Mouse (Mus musculus) limb, embryonic 14.5 days (tissue): ENCODE data around the gene Aspg. TPM values are rescaled to one million over a fixed set of nuclear protein-coding genes. Genes with fewer than 3 reads are reported as not detected.

Source experiments
- ATAC-seq: fragments of 200-750 bp; cut with Nextera tagmentation; 2 replicates; pipeline ENCODE4 v1.8.0; 2017; ENCODE audit warnings: low read depth, moderate number of reproducible peaks, moderate TSS enrichment; ENCODE audit not compliant: low FRiP score
- DNase-seq: peaks from one replicate; pipeline ENCODE4 v3.0.0-alpha.2; 2015; ENCODE audit warnings: low spot score
- H3K27ac ChIP-seq: fragments of 300-500 bp; sonication (generic); replicated peaks from 2 replicates; pipeline ENCODE4 v1.5.1; 2014; ENCODE audit warnings: low read depth, mild to moderate bottlenecking, low read length, moderate library complexity, mixed read lengths
- H3K27me3 ChIP-seq: fragments of 300-500 bp; sonication (generic); 2 replicates; pipeline ENCODE4 v1.6.1; 2014; ENCODE audit warnings: low read length, mixed read lengths; ENCODE audit not compliant: control insufficient read depth, insufficient read depth
- H3K36me3 ChIP-seq: fragments of 300-500 bp; sonication (generic); 2 replicates; pipeline ENCODE4 v1.6.1; 2014; ENCODE audit warnings: mild to moderate bottlenecking, low read length, moderate library complexity, mixed read lengths; ENCODE audit not compliant: control insufficient read depth, insufficient read depth
- H3K4me1 ChIP-seq: fragments of 300-500 bp; sonication (generic); 2 replicates; pipeline ENCODE4 v1.6.1; 2014; ENCODE audit warnings: antibody characterized with exemption, low read length, mixed read lengths; ENCODE audit not compliant: control insufficient read depth, insufficient read depth
- H3K4me2 ChIP-seq: fragments of 300-500 bp; sonication (generic); replicated peaks from 2 replicates; pipeline ENCODE4 v1.6.1; 2014; ENCODE audit warnings: low read depth, mild to moderate bottlenecking, low read length, moderate library complexity; ENCODE audit not compliant: severe bottlenecking
- H3K4me3 ChIP-seq: fragments of 300-500 bp; sonication (generic); replicated peaks from 2 replicates; pipeline ENCODE4 v1.5.1; 2014; ENCODE audit warnings: low read length
- H3K9ac ChIP-seq: fragments of 300-500 bp; sonication (generic); 2 replicates; pipeline ENCODE4 v1.6.1; 2014; ENCODE audit warnings: mild to moderate bottlenecking, low read depth, low read length, moderate library complexity; ENCODE audit not compliant: severe bottlenecking
- H3K9me3 ChIP-seq: fragments of 300-500 bp; sonication (generic); 2 replicates; pipeline ENCODE4 v1.6.1; 2016; ENCODE audit warnings: low read length; ENCODE audit not compliant: control insufficient read depth
- POLR2A ChIP-seq: fragments of 200-500 bp; IDR thresholded peaks from 2 replicates; pipeline ENCODE4 v1.8.0; 2012; ENCODE audit warnings: inconsistent platforms, mild to moderate bottlenecking, moderate library complexity, borderline replicate concordance; ENCODE audit not compliant: insufficient read depth, insufficient read length; ENCODE audit errors: extremely low read depth
- WGBS: fragments of 180-500 bp; shearing (Covaris S2); extraction: QIAGEN DNeasy Blood & Tissue Kit; methylation state at CpG from one replicate; pipeline ENCODE4 v1.1.7; 2014; 5-methylcytosine and 5-hydroxymethylcytosine counted together
- polyA plus RNA-seq, 2 experiments: library from polyadenylated mRNA; depleted of rRNA in 1 of 2; stranded (reverse) in 1 of 2; unstranded in 1 of 2; fragments of >200 nt; fragmentation: Nextera tagmentation in 1 of 2; extraction: Ambion mirVana in 1 of 2; gene quantifications; 2 replicates each; pipeline versions ENCODE4 v1.2.1 to v1.2.3; 2012 to 2014

Aspg gene
- polyA plus RNA-seq, 2 experiments, result 2.5 to 4.7 TPM

GRCm38 (mm10) chr12:112112235-112112634 lies 5.8 kb downstream of the Aspg start:
- DNase-seq (no peak), ATAC-seq (no peak)
- Histone ChIP-seq H3K4me1 (no peaks in the 10 kb centered on the region), H3K27me3 (no peaks in the 10 kb centered on the region), H3K4me2 (no peak overlapping the region), H3K27ac (no peak overlapping the region), H3K9me3 (no peaks in the 10 kb centered on the region), H3K9ac (no peak overlapping the region), H3K36me3 (no peaks in the 10 kb centered on the region), H3K4me3 (no peak overlapping the region)
- no peak for TF ChIP-seq POLR2A
- 81% methylated on average over 5 of the region's 6 CpGs for WGBS

- Histone ChIP-seq H3K27me3 (no peaks in the 10 kb centered on the region), H3K36me3 (no peaks in the 10 kb centered on the region), H3K4me3 (no peak overlapping the region), H3K9ac (no peak overlapping the region), H3K27ac (no peak overlapping the region), H3K4me1 (no peaks in the 10 kb centered on the region), H3K4me2 (no peak overlapping the region), H3K9me3 (no peaks in the 10 kb centered on the region)
- WGBS, result 20% methylated on average over 13 of the region's 13 CpGs
- TF ChIP-seq POLR2A, result no peak
- ATAC-seq, result 0 out of 2 replicates have a peak, but pooled peaks have one; percentile 24
- no peak for DNase-seq
These were observed 6.4 kb downstream of the Aspg start for GRCm38 (mm10) chr12:112112686-112113396.

GRCm38 (mm10) chr12:112113710-112114109 lies 7.2 kb downstream of the Aspg start:
- Histone ChIP-seq H3K36me3 (no peaks in the 10 kb centered on the region), H3K4me2 (no peak overlapping the region), H3K9me3 (no peaks in the 10 kb centered on the region), H3K27me3 (no peaks in the 10 kb centered on the region), H3K4me3 (no peak overlapping the region), H3K9ac (no peak overlapping the region), H3K4me1 (no peaks in the 10 kb centered on the region), H3K27ac (no peak overlapping the region)
- 0 out of 2 replicates have a peak, but pooled peaks have one; percentile 51 for ATAC-seq
- 11% methylated on average over 7 of the region's 7 CpGs for WGBS
- no peak for TF ChIP-seq POLR2A
- DNase-seq, result peak; percentile 73

- Histone ChIP-seq H3K4me3 (no peak overlapping the region), H3K4me1 (no peaks in the 10 kb centered on the region), H3K27ac (no peak overlapping the region), H3K9me3 (no peaks in the 10 kb centered on the region), H3K9ac (no peak overlapping the region), H3K27me3 (no peaks in the 10 kb centered on the region), H3K4me2 (no peak overlapping the region), H3K36me3 (no peaks in the 10 kb centered on the region)
- DNase-seq, result no peak
- no peak for ATAC-seq
- WGBS, result 84% methylated on average over 5 of the region's 5 CpGs
- TF ChIP-seq POLR2A, result no peak
These were observed 10.5 kb downstream of the Aspg start for GRCm38 (mm10) chr12:112117006-112117405.

- Histone ChIP-seq H3K4me3 (no peak overlapping the region), H3K36me3 (no peaks in the 10 kb centered on the region), H3K9me3 (no peaks in the 10 kb centered on the region), H3K27me3 (no peaks in the 10 kb centered on the region), H3K4me1 (no peaks in the 10 kb centered on the region), H3K9ac (no peak overlapping the region), H3K4me2 (no peak overlapping the region), H3K27ac (no peak overlapping the region)
- no peak for DNase-seq
- WGBS, result 73% methylated on average over 5 of the region's 7 CpGs
- ATAC-seq, result no peak
- no peak for TF ChIP-seq POLR2A
These were observed 11.2 kb downstream of the Aspg start for GRCm38 (mm10) chr12:112117649-112118048.
